Mouse (Mus musculus) liver, adult 2 months (tissue): ENCODE data around the gene Taar7b. TPM values are rescaled to one million over a fixed set of nuclear protein-coding genes. Genes with fewer than 3 reads are reported as not detected.

Experiments used
- DNase-seq: peaks from one replicate; pipeline ENCODE4 v3.0.0-alpha.2; 2011; ENCODE audit warnings: low read depth, low spot score; ENCODE audit errors: extremely low read depth
- H3K27ac ChIP-seq: fragments of 200-500 bp; replicated peaks from 2 replicates; pipeline ENCODE4 v1.5.1; 2012; ENCODE audit warnings: low read depth, mild to moderate bottlenecking, control low read depth, inconsistent platforms, low read length; ENCODE audit not compliant: insufficient read depth
- H3K27me3 ChIP-seq: fragments of 200-500 bp; 2 replicates; pipeline ENCODE4 v1.6.1; 2012; ENCODE audit warnings: mild to moderate bottlenecking, moderate library complexity, low read length, inconsistent platforms; ENCODE audit not compliant: control insufficient read depth, insufficient read depth
- H3K36me3 ChIP-seq: fragments of 200-500 bp; 2 replicates; pipeline ENCODE4 v1.6.1; 2012; ENCODE audit warnings: low read length, inconsistent platforms; ENCODE audit not compliant: control insufficient read depth, insufficient read depth
- H3K4me1 ChIP-seq: fragments of 200-500 bp; 2 replicates; pipeline ENCODE4 v1.6.1; 2011; ENCODE audit warnings: low read length; ENCODE audit not compliant: control insufficient read depth, insufficient read depth
- H3K4me3 ChIP-seq: fragments of 200-500 bp; 2 replicates; pipeline ENCODE4 v1.5.1; 2011; ENCODE audit warnings: low read depth, mild to moderate bottlenecking, control low read depth, low read length, moderate library complexity; ENCODE audit not compliant: insufficient read depth
- H3K79me2 ChIP-seq: fragments of 200-500 bp; 2 replicates; pipeline ENCODE4 v1.6.1; 2012; ENCODE audit warnings: inconsistent platforms, mild to moderate bottlenecking, low read length, moderate library complexity; ENCODE audit not compliant: control insufficient read depth, insufficient read depth
- H3K9ac ChIP-seq: fragments of 200-500 bp; 2 replicates; pipeline ENCODE4 v1.6.1; 2012; ENCODE audit warnings: low read depth, mild to moderate bottlenecking, control low read depth, inconsistent platforms, low read length
- CTCF ChIP-seq: fragments of 200-500 bp; IDR thresholded peaks from 2 replicates; pipeline ENCODE4 v1.5.1; 2011; ENCODE audit warnings: low read depth, low read length, control low read depth
- POLR2A ChIP-seq: fragments of 200-500 bp; IDR thresholded peaks from 2 replicates; pipeline ENCODE4 v1.6.1; 2011; ENCODE audit warnings: low read length, control low read depth; ENCODE audit not compliant: insufficient read depth; ENCODE audit errors: extremely low read depth
- WGBS: fragments of 180-500 bp; shearing (Covaris S2); methylation state at CpG from one replicate; pipeline ENCODE4 v1.1.7; 2018; 5-methylcytosine and 5-hydroxymethylcytosine counted together
- polyA plus RNA-seq: library from polyadenylated mRNA; depleted of rRNA; stranded (reverse); fragments of >200 nt; gene quantifications from 2 replicates; pipeline ENCODE4 v1.2.3, GENCODE M21; 2012; rRNA removed
- total RNA-seq: library from RNA; depleted of rRNA; stranded (reverse); fragments of >200 nt; gene quantifications from 2 replicates; pipeline ENCODE4 v1.2.3, GENCODE M21; 2014; rRNA removed

Taar7b gene
- total and polyA plus RNA-seq, 2 experiments = not detected

DNA sequence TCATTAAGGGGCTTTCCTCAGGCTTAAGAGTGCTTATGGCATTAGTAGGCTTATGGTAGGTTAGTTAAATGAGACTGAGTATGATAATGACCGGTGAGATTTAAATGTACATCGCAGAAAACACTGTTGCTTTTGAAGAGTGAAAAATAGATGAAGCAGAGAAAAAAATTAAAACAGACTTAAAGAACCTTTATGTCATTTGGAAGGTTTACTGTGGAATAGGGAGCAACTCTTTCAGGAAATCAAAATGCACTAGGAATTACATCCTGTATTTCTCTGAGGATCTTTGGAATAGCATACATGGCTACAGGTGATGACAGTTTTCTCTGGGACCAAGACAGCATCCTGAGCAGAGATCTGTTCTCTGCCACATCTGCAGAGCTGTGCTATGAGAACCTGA lies 37.6 kb downstream of the Taar7b start, which contains the start of gene Taar7e:
Taar7e (plus strand) TSS at position 301 of the 400 bp plus-strand sequence.
- no peak within 1 kb of the TSS for H3K9ac ChIP-seq
- no peaks in the 10 kb centered on the region for H3K27me3 ChIP-seq
- no peak within 1 kb of the TSS for H3K27ac ChIP-seq
- H3K36me3 ChIP-seq = no peaks in the 10 kb centered on the region
- H3K79me2 ChIP-seq = no peaks in the 10 kb centered on the region
- no peaks in the 10 kb centered on the region for H3K4me1 ChIP-seq
- WGBS = 91% methylated on average over 2 of the region's 2 CpGs
- no peak for TF ChIP-seq POLR2A
- TF ChIP-seq CTCF = no peak
- DNase-seq = no peak
- H3K4me3 ChIP-seq = no peak within 1 kb of the TSS

DNA sequence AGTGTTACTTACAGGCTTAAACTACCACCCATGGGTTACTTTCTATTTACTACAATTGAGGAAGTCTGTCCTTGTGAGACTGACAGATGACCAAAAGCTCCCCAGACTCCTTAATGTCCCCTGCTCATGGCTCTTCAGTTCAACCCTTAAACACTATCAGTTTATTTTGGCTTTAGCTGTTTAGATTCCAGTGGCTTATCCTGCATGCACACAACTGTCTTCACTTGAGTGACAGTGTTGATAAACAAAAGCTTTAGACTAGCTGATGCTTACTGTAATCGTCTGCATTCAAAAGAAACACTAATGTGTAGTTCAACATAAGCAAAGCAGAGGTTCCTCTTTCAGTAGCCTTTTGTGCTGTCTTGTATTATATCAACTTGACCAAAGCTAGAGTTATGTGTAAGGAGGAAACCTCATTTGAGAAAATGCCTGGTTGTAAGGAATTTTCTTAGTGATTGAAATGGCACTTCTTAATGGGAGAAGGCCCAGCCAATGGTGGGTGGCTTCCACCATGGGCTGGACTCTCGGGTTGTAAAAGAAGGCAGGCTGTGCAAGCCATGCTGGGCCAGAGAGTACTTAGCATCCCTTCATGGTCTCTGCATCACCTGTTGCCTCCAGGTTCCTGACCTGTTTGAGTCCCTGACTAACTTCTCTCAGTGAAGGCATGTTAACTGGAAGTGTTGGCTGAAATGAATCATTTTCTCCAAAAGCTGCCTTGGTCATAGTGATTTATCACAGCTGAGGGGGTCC lies 40.6 kb downstream of the Taar7b start:
- Histone ChIP-seq H3K79me2 (no peaks in the 10 kb centered on the region), H3K27me3 (no peaks in the 10 kb centered on the region), H3K4me3 (no peak overlapping the region), H3K27ac (no peak overlapping the region), H3K36me3 (no peaks in the 10 kb centered on the region), H3K4me1 (no peaks in the 10 kb centered on the region), H3K9ac (no peak overlapping the region)
- TF ChIP-seq POLR2A = no peak
- no peak for TF ChIP-seq CTCF
- DNase-seq = no peak
- 71% methylated on average over 2 of the region's 2 CpGs for WGBS

DNA sequence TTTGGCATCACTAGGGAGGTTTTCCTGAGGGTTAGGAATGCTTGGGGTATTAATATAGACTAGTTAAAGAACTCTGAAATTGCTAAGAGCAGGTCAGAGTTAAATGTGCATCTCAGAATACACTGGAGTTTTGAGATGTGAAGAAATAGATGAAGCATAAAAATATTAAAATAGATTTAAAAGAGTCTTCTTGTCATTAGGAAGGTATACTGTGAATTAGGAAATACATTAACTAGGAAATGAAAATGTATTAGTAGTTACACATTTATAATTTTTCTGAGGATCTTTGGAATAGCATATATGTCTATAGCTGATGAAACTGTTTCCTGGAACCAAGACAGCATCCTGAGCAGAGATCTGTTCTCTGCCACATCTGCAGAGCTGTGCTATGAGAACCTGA lies 49.5 kb downstream of the Taar7b start, which contains the start of gene Taar7f:
Taar7f (plus strand) TSS at position 301 of the 400 bp plus-strand sequence.
- no peak for DNase-seq
- H3K4me1 ChIP-seq = no peaks in the 10 kb centered on the region
- no peaks in the 10 kb centered on the region for H3K27me3 ChIP-seq
- H3K9ac ChIP-seq = no peak within 1 kb of the TSS
- no peak within 1 kb of the TSS for H3K27ac ChIP-seq
- H3K36me3 ChIP-seq = no peaks in the 10 kb centered on the region
- no peaks in the 10 kb centered on the region for H3K79me2 ChIP-seq
- TF ChIP-seq POLR2A = no peak
- no peak for TF ChIP-seq CTCF
- no peak within 1 kb of the TSS for H3K4me3 ChIP-seq

Other genes with a start within 250 kb of the Taar7b start
- gene Rps12, start 212.7 kb upstream of the Taar7b start, total RNA-seq = 861 and 1,157 TPM in 2 replicates
- 473 and 533 TPM in 2 replicates for gene Rps12, start 212.7 kb upstream of the Taar7b start, polyA plus RNA-seq
- 2.2 and 11.4 TPM in 2 replicates for gene Slc18b1, start 203.0 kb upstream of the Taar7b start, total RNA-seq
- 2.9 and 3.0 TPM in 2 replicates for gene Slc18b1, start 203.0 kb upstream of the Taar7b start, polyA plus RNA-seq
- gene Vnn3, start 148.5 kb upstream of the Taar7b start, total RNA-seq = 86.2 and 110 TPM in 2 replicates
- gene Vnn3, start 148.5 kb upstream of the Taar7b start, polyA plus RNA-seq = 54.9 and 58.7 TPM in 2 replicates
- gene Vnn1, start 105.3 kb upstream of the Taar7b start, total RNA-seq = 18.5 and 48.4 TPM in 2 replicates
- 34.7 and 40.5 TPM in 2 replicates for gene Vnn1, start 105.3 kb upstream of the Taar7b start, polyA plus RNA-seq
- not detected in 2 replicates for gene Taar1, start 79.6 kb upstream of the Taar7b start, total RNA-seq
- gene Taar1, start 79.6 kb upstream of the Taar7b start, polyA plus RNA-seq = not detected in 2 replicates
- gene Taar2, start 61.4 kb upstream of the Taar7b start, total RNA-seq = not detected in 2 replicates
- gene Taar2, start 61.4 kb upstream of the Taar7b start, polyA plus RNA-seq = not detected in 2 replicates
- gene Taar3, start 50.4 kb upstream of the Taar7b start, total RNA-seq = not detected in 2 replicates
- not detected in 2 replicates for gene Taar3, start 50.4 kb upstream of the Taar7b start, polyA plus RNA-seq
- gene Taar4, start 39.4 kb upstream of the Taar7b start, total RNA-seq = not detected in 2 replicates
- gene Taar4, start 39.4 kb upstream of the Taar7b start, polyA plus RNA-seq = not detected in 2 replicates
- gene Taar5, start 29.2 kb upstream of the Taar7b start, total RNA-seq = not detected in 2 replicates
- gene Taar5, start 29.2 kb upstream of the Taar7b start, polyA plus RNA-seq = not detected in 2 replicates
- not detected in 2 replicates for gene Taar6, start 14.3 kb upstream of the Taar7b start, total RNA-seq
- not detected in 2 replicates for gene Taar6, start 14.3 kb upstream of the Taar7b start, polyA plus RNA-seq
- not detected in 2 replicates for gene Taar7a, start 6.5 kb upstream of the Taar7b start, total RNA-seq
- not detected in 2 replicates for gene Taar7a, start 6.5 kb upstream of the Taar7b start, polyA plus RNA-seq
- not detected in 2 replicates for gene Taar7d, start 27.3 kb downstream of the Taar7b start, total RNA-seq
- not detected in 2 replicates for gene Taar7d, start 27.3 kb downstream of the Taar7b start, polyA plus RNA-seq
- gene Taar7e, start 37.7 kb downstream of the Taar7b start, total RNA-seq = not detected in 2 replicates
- not detected in 2 replicates for gene Taar7e, start 37.7 kb downstream of the Taar7b start, polyA plus RNA-seq
- gene Taar7f, start 49.6 kb downstream of the Taar7b start, total RNA-seq = not detected in 2 replicates
- gene Taar7f, start 49.6 kb downstream of the Taar7b start, polyA plus RNA-seq = not detected in 2 replicates
- gene Taar8a, start 76.6 kb downstream of the Taar7b start, total RNA-seq = not detected in 2 replicates
- not detected in 2 replicates for gene Taar8a, start 76.6 kb downstream of the Taar7b start, polyA plus RNA-seq
- gene Taar8b, start 92.4 kb downstream of the Taar7b start, total RNA-seq = not detected in 2 replicates
- not detected in 2 replicates for gene Taar8b, start 92.4 kb downstream of the Taar7b start, polyA plus RNA-seq
- gene Taar8c, start 102.0 kb downstream of the Taar7b start, total RNA-seq = not detected in 2 replicates
- not detected in 2 replicates for gene Taar8c, start 102.0 kb downstream of the Taar7b start, polyA plus RNA-seq
- gene Taar9, start 109.6 kb downstream of the Taar7b start, total RNA-seq = not detected in 2 replicates
- not detected in 2 replicates for gene Taar9, start 109.6 kb downstream of the Taar7b start, polyA plus RNA-seq
- 13.1 and 16.9 TPM in 2 replicates for gene Stx7, start 149.4 kb downstream of the Taar7b start, total RNA-seq
- gene Stx7, start 149.4 kb downstream of the Taar7b start, polyA plus RNA-seq = 19.2 and 22.5 TPM in 2 replicates
- not detected in 2 replicates for gene Moxd1, start 223.6 kb downstream of the Taar7b start, total RNA-seq
- not detected in 2 replicates for gene Moxd1, start 223.6 kb downstream of the Taar7b start, polyA plus RNA-seq